Comparison of ENCODE assay signal across 16 mouse cellular contexts in genomic region chr10:94049121-94049520, GRCm38 (mm10). TPM values are rescaled to one million over a fixed set of nuclear protein-coding genes. Genes with fewer than 3 reads are reported as not detected.
A peak's percentile ranks its signal among the peaks of the same experiment; 100 is the strongest.
DNase-seq lines count a peak whose midpoint lies in the region; ATAC-seq and TF ChIP-seq lines count a peak whose summit lies in the region.
"Had no signal": no experiment of that assay in that cellular context is flagged by ENCODE, and none has a peak within 500 bp of the region (broad histone marks: within the 10 kb centered on the region; RNA-seq: fewer than 3 reads in every experiment).

No protein-coding gene starts in this region.

- WGBS in heart, embryonic 13.5 days = 75% methylated on average over 8 of the region's 8 CpGs
- WGBS in lung, postnatal 0 days = 40% methylated on average over 8 of the region's 8 CpGs
- WGBS in liver, embryonic 16.5 days (ENCODE audit: insufficient replicate concordance) = 54% methylated on average over 8 of the region's 8 CpGs

- H3K9me3 ChIP-seq in heart, embryonic 13.5 days = no peaks in the 10 kb centered on the region
- no peaks in the 10 kb centered on the region for H3K9me3 ChIP-seq in lung, postnatal 0 days (ENCODE audit: low read length)
- H3K9me3 ChIP-seq in liver, embryonic 16.5 days (replicated peaks; ENCODE audit: control insufficient read depth, low read length) = no peaks in the 10 kb centered on the region
- H3K9me3 ChIP-seq: forebrain, embryonic 10.5 days; midbrain, embryonic 12.5 days; neural tube, embryonic 15.5 days had no signal

- no peak for ATAC-seq in heart, embryonic 13.5 days (ENCODE audit: extremely low read depth, insufficient number of reproducible peaks, low FRiP score, low TSS enrichment)
- ATAC-seq in lung, postnatal 0 days = 0 out of 2 replicates have a peak, but pooled peaks have one; percentile 33
- peak; percentile 51 for ATAC-seq in liver, embryonic 16.5 days (ENCODE audit: low read depth)

- no peak overlapping the region for H3K4me2 ChIP-seq in heart, embryonic 13.5 days
- no peak overlapping the region for H3K4me2 ChIP-seq in lung, postnatal 0 days (replicated peaks; ENCODE audit: low read depth, low read length)
- no peak overlapping the region for H3K4me2 ChIP-seq in liver, embryonic 16.5 days (ENCODE audit: low read depth, low read length)
- H3K4me2 ChIP-seq: midbrain, embryonic 12.5 days; neural tube, embryonic 15.5 days had no signal

- 0 out of 2 replicates have a peak overlapping the region, but pooled peaks have one; percentile 20 for H3K27ac ChIP-seq in heart, embryonic 13.5 days (replicated peaks)
- H3K27ac ChIP-seq in lung, postnatal 0 days (ENCODE audit: low read length) = peak overlapping the region; percentile 1; the same call in 1 of the 2 replicates
- peak overlapping the region; percentile 92 for H3K27ac ChIP-seq in liver, embryonic 16.5 days (ENCODE audit: low read length)
- no peak overlapping the region for H3K27ac ChIP-seq in layer of hippocampus, adult 2 months
- H3K27ac ChIP-seq: forebrain, embryonic 10.5 days; midbrain, embryonic 12.5 days; neural tube, embryonic 15.5 days had no signal

- no peak overlapping the region for H3K4me3 ChIP-seq in heart, embryonic 13.5 days
- H3K4me3 ChIP-seq in lung, postnatal 0 days (ENCODE audit: low read depth, low read length) = no peak overlapping the region
- H3K4me3 ChIP-seq in liver, embryonic 16.5 days (ENCODE audit: low read depth, low read length) = no peak overlapping the region
- no peak overlapping the region for H3K4me3 ChIP-seq in layer of hippocampus, adult 2 months
- H3K4me3 ChIP-seq: forebrain, embryonic 10.5 days; heart, adult 2 months; midbrain, embryonic 12.5 days; neural tube, embryonic 15.5 days had no signal

- peaks cover 20% of the 10 kb centered on the region for H3K36me3 ChIP-seq in heart, embryonic 13.5 days
- H3K36me3 ChIP-seq in lung, postnatal 0 days (ENCODE audit: insufficient read depth, low read length) = peaks cover 10% of the 10 kb centered on the region; the same call in 1 of the 2 replicates
- peaks cover 20% of the 10 kb centered on the region for H3K36me3 ChIP-seq in liver, embryonic 16.5 days (ENCODE audit: control insufficient read depth, insufficient read depth)
- H3K36me3 ChIP-seq: neural tube, embryonic 15.5 days had no signal

- TF ChIP-seq CTCF in lung, postnatal 0 days (IDR thresholded peaks at IDR 0.05) = no peak
- TF ChIP-seq CTCF in layer of hippocampus, adult 2 months (conservative IDR thresholded peaks at IDR 0.05) = no peak

- no peak overlapping the region for H3K9ac ChIP-seq in heart, embryonic 13.5 days
- no peak overlapping the region for H3K9ac ChIP-seq in lung, postnatal 0 days (replicated peaks; ENCODE audit: low read depth)
- H3K9ac ChIP-seq in liver, embryonic 16.5 days (ENCODE audit: low read depth, low read length) = no peak overlapping the region
- H3K9ac ChIP-seq: midbrain, embryonic 12.5 days; neural tube, embryonic 15.5 days had no signal

- H3K4me1 ChIP-seq in heart, embryonic 13.5 days = peaks cover 40% of the 10 kb centered on the region
- peaks cover 10% of the 10 kb centered on the region; the same call in 1 of the 2 replicates for H3K4me1 ChIP-seq in lung, postnatal 0 days (ENCODE audit: insufficient read depth, low read depth, low read length)
- peaks cover 39% of the 10 kb centered on the region for H3K4me1 ChIP-seq in liver, embryonic 16.5 days (ENCODE audit: control insufficient read depth, low read depth, low read length)
- H3K4me1 ChIP-seq: neural tube, embryonic 15.5 days had no signal

- TF ChIP-seq EP300 in lung, postnatal 0 days (IDR thresholded peaks at IDR 0.05) = no peak

- no peak for DNase-seq in heart, postnatal 36 days
- peak; percentile 33 for DNase-seq in lung, postnatal 0 days (ENCODE audit: low spot score)
- DNase-seq in lung, postnatal 14 days = no peak
- DNase-seq in layer of hippocampus, adult 2 months (ENCODE audit: low spot score in 2 of 2) = no peak
- no peak for DNase-seq in adrenal gland, postnatal 10 days
- no peak for DNase-seq in MN1 (ENCODE audit: low spot score)
- DNase-seq: B cell, adult 2 months; heart, adult 2 months; kidney, postnatal 25 days; lung, postnatal 4 days; thymus, postnatal 4 days had no signal

- intact Hi-C loops in heart, postnatal 36 days (cut with DNase I) = no loop called here

- H3K27me3 ChIP-seq in heart, embryonic 13.5 days (replicated peaks) = no peaks in the 10 kb centered on the region
- H3K27me3 ChIP-seq in lung, postnatal 0 days (replicated peaks; ENCODE audit: insufficient read depth, low read length) = no peaks in the 10 kb centered on the region
- H3K27me3 ChIP-seq in liver, embryonic 16.5 days (ENCODE audit: control insufficient read depth, insufficient read depth, low read depth, low read length) = no peaks in the 10 kb centered on the region
- H3K27me3 ChIP-seq: midbrain, embryonic 12.5 days; neural tube, embryonic 15.5 days had no signal

RNA-seq across cellular contexts. Expression of gene Fgd6, which starts 13.3 kb away (rescaled TPM):
- 2.1 and 2.2 TPM in 2 replicates for polyA plus RNA-seq in heart, embryonic 13.5 days (2015; fragmentation: Nextera tagmentation; extraction: Ambion mirVana)
- 1 to 10 TPM; 5.6 to 6.2 TPM for total RNA-seq in heart, postnatal 36 days (2021)
- polyA plus RNA-seq in lung, postnatal 0 days (2015; fragmentation: Nextera tagmentation; extraction: Ambion mirVana) = 3.2 and 4.1 TPM in 2 replicates
- 3.5 and 3.7 TPM in 2 replicates for polyA plus RNA-seq in liver, embryonic 16.5 days (2015; fragmentation: Nextera tagmentation; extraction: Ambion mirVana)
- 10 to 100 TPM; 10.6 to 12.3 TPM for total RNA-seq in layer of hippocampus, adult 2 months (2021)
- 1 to 10 TPM; 6.0 to 8.1 TPM for total RNA-seq in adrenal gland, postnatal 10 days (2021)

RNA-seq across cellular contexts. Expression of gene Vezt, which starts 13.5 kb away (rescaled TPM):
- polyA plus RNA-seq in heart, embryonic 13.5 days (2015; fragmentation: Nextera tagmentation; extraction: Ambion mirVana) = 21.2 and 23.2 TPM in 2 replicates
- 10 to 100 TPM; 42.8 to 43.2 TPM for total RNA-seq in heart, postnatal 36 days (2021)
- 14.3 and 17.7 TPM in 2 replicates for polyA plus RNA-seq in lung, postnatal 0 days (2015; fragmentation: Nextera tagmentation; extraction: Ambion mirVana)
- polyA plus RNA-seq in liver, embryonic 16.5 days (2015; fragmentation: Nextera tagmentation; extraction: Ambion mirVana) = 10.4 and 11.3 TPM in 2 replicates
- 10 to 100 TPM; 58.6 to 69.4 TPM for total RNA-seq in layer of hippocampus, adult 2 months (2021)
- total RNA-seq in adrenal gland, postnatal 10 days (2021) = 10 to 100 TPM; 24.9 to 27.7 TPM
